Mouse (Mus musculus): ENCODE data around the gene Dtnbp1. TPM values are rescaled to one million over a fixed set of nuclear protein-coding genes. Genes with fewer than 3 reads are reported as not detected.

Gene Dtnbp1
- polyA plus RNA-seq, 1 experiment: 40.9 TPM

- 78% methylated on average over 5 of the region's 5 CpGs for WGBS
- DNase-seq (ENCODE audit: low read depth, low spot score): no peak
Measured at GRCm38 (mm10) chr13:45004987-45005592, 3.1 kb upstream of the Dtnbp1 start.

GRCm38 (mm10) chr13:45003026-45003425, 1.1 kb upstream of the Dtnbp1 start:
- 75% methylated on average over 5 of the region's 5 CpGs for WGBS
- no peak for DNase-seq (ENCODE audit: low read depth, low spot score)

DNA sequence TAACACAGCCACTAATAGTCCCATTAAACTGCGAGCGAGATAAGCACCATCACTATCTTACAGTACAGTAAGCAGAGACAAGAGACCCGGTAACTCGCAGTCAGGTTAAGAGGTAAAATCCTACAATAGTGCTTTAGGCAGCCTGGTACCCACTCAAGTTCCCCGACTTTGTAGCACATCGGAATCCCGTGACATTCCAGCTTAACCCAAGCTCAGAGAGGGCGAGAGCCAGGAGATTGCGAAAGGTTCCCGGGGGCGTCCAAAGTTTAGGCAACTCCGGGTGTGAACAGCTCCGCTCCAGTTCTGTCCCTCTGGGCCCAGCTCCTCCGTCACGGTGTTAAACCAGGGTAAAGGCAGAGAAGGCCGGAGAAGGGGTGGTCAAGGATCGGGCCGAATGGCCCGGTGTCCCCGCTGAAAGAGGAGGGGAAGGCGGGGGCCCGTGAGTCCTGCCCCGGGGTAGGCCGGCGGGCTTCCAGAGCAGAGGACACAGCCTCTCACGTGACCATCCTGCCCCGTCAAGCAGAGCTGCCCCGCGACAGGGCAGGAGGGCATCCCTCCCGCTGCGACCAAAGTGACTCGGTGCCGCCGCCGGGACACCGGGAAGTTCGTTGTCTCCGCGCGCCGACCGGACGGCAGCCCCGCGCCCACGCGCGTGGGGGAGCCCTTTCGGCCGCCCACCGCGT, 578 bp downstream of the Dtnbp1 start:
- WGBS: under 1% methylated on average over 52 of the region's 52 CpGs
- DNase-seq (ENCODE audit: low read depth, low spot score): no peak

GRCm38 (mm10) chr13:45000836-45001227, 1.1 kb downstream of the Dtnbp1 start:
- WGBS: 9% methylated on average over 7 of the region's 7 CpGs
- DNase-seq (ENCODE audit: low read depth, low spot score): no peak

GRCm38 (mm10) chr13:44999211-44999610, 2.7 kb downstream of the Dtnbp1 start:
- whole genome bisulfite sequencing: 90% methylated on average over 12 of the region's 12 CpGs
- no peak for DNase-seq (ENCODE audit: low read depth, low spot score)

DNA sequence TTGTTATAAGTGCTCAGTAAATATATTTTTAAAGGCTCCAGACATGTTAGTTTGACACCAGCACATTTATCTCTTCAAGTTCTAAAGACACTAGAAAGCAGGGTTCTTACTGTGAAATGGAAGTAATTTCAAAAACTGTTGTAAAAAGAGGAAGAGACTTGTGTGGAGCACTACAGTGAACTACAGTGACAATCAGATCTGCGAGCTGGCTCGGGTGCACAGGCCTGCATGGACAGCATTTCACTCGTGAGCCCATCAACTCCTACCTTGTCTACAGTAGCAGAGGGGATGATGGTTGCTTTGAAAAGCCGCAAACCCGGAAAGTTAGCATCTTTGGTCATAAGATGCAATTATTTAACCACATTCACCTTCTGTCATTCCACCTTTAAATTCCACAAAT, 5.6 kb downstream of the Dtnbp1 start:
- DNase-seq (ENCODE audit: low read depth, low spot score): no peak
- WGBS: 84% methylated on average over 5 of the region's 5 CpGs

GRCm38 (mm10) chr13:44992550-44993205, 9.3 kb downstream of the Dtnbp1 start:
- DNase-seq (ENCODE audit: low read depth, low spot score): no peak
- WGBS: 82% methylated on average over 10 of the region's 10 CpGs

DNA sequence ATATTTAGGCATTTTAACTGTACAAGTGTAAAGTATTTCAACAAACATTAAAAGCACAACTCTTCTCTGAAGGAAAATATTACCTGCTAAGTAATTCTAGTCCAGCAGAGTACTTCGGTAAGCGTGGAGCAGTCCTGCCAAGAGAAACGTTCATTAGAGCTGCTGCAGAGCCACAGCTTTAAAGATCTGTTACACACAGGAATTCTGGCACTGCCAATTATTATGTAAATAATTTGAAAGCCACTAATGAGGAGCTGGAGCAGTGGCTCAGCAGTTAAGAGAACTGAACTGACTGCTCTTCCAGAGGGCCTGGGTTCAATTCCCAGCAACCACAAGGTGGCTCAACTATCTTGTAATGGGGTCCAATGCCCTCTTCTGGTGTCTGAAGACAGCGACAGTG, 10.0 kb downstream of the Dtnbp1 start:
- 84% methylated on average over 4 of the region's 4 CpGs for WGBS
- DNase-seq (ENCODE audit: low read depth, low spot score): no peak

- 47% methylated on average over 7 of the region's 7 CpGs for WGBS
- DNase-seq (ENCODE audit: low read depth, low spot score): no peak
Measured at GRCm38 (mm10) chr13:44990073-44990682, 11.8 kb downstream of the Dtnbp1 start.

GRCm38 (mm10) chr13:44986352-44986751, 15.6 kb downstream of the Dtnbp1 start:
- no peak for DNase-seq (ENCODE audit: low read depth, low spot score)
- 44% methylated on average over 2 of the region's 2 CpGs for WGBS

DNA sequence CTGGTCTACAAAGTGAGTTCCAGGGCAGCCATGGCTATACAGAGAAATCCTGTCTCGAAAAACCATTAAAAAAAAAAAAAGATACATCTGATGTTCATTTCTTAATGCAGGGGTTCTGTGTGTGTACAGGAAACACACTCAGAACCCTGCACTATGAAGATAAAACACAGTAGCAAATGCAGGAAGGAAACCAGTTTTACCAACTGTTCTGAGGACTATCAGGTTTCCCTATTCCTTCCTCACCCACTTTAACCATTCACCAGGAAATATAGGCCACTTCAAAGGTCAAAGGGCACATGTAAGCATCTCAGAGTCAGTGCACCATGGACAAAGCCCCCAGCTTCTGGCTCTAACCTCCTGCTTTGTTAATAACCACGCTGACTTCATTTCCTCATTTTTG, 16.6 kb downstream of the Dtnbp1 start:
- 50% methylated on average over 2 of the region's 2 CpGs for WGBS
- no peak for DNase-seq (ENCODE audit: low read depth, low spot score)

- WGBS: 84% methylated on average over 5 of the region's 5 CpGs
Measured at GRCm38 (mm10) chr13:44983635-44984401, 18.1 kb downstream of the Dtnbp1 start.

GRCm38 (mm10) chr13:44982799-44983198, 19.1 kb downstream of the Dtnbp1 start:
- WGBS: 83% methylated on average over 7 of the region's 7 CpGs
- no peak for DNase-seq (ENCODE audit: low read depth, low spot score)

More at GRCm38 (mm10) chr13:44983635-44984401, 18.1 kb downstream of the Dtnbp1 start:
- no peak for DNase-seq (ENCODE audit: low read depth, low spot score)

- 90% methylated on average over 7 of the region's 7 CpGs for WGBS
- DNase-seq (ENCODE audit: low read depth, low spot score): no peak
Measured at GRCm38 (mm10) chr13:44979433-44979832, 22.5 kb downstream of the Dtnbp1 start.

GRCm38 (mm10) chr13:44977483-44978141, 24.3 kb downstream of the Dtnbp1 start:
- WGBS: 88% methylated on average over 2 of the region's 2 CpGs
- no peak for DNase-seq (ENCODE audit: low read depth, low spot score)

GRCm38 (mm10) chr13:44977059-44977458, 24.9 kb downstream of the Dtnbp1 start:
- DNase-seq (ENCODE audit: low read depth, low spot score): no peak
- WGBS: 94% methylated on average over 2 of the region's 2 CpGs

DNA sequence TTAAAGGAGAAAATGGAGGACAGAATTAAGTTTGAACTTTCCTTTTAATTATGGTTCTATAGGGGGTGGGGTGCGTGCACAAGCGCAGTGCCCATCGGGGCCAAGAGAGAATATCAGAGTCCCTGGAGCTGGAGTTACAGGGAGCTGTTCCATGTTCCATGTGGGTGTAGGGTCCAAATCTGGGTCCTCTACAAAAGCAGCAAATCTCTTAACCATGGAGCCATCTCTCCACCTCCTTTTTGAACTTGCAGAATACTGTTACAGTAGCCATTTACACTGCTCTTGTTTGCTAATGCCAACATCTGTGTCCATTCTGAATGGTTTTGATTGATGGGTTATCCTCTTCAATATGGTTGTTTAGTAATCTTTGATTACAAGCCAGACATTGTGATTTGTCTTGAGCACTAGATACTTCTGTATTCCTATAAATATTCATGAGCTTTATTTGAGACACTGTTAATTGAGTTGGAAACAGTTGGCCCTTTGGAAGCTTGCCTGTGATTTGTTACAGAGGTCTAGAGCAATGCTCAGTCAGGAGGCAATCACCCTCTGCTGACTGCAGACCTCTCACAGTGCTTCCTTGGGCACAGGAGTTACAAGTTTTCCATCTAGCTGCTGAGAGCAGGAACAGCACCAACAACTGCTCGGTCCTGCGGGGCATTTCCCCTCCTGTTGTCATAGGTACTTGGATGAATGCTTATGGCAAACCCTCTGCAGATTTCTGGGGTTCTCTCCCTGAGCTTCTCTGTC, 41.2 kb downstream of the Dtnbp1 start:
- 93% methylated on average over 5 of the region's 5 CpGs for WGBS
- DNase-seq (ENCODE audit: low read depth, low spot score): no peak

GRCm38 (mm10) chr13:44957049-44957448, 44.9 kb downstream of the Dtnbp1 start:
- 91% methylated on average over 8 of the region's 8 CpGs for WGBS
- no peak for DNase-seq (ENCODE audit: low read depth, low spot score)

DNA sequence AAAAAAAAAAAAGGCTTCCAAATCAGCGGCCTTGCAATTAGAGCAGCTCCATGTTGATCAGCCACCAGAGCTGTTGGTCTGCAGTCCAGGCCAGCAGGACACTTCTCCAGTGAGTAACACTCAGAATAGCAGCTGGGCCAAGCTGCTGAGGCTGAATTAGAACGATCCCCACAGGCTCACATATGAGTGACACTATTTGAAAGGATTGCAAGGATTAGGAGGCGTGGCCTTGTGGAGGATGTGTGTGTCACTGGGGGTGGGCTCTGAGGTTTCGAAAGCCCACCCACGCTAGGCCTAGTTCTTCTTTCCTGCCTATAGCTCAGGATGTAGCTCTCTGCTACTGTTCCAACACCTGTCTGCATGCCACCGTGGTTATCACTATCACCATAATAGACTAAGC, 46.2 kb downstream of the Dtnbp1 start:
- 86% methylated on average over 6 of the region's 6 CpGs for WGBS
- DNase-seq (ENCODE audit: low read depth, low spot score): no peak
